9 mouse cellular contexts compared by ENCODE assay signal in the genomic region with DNA sequence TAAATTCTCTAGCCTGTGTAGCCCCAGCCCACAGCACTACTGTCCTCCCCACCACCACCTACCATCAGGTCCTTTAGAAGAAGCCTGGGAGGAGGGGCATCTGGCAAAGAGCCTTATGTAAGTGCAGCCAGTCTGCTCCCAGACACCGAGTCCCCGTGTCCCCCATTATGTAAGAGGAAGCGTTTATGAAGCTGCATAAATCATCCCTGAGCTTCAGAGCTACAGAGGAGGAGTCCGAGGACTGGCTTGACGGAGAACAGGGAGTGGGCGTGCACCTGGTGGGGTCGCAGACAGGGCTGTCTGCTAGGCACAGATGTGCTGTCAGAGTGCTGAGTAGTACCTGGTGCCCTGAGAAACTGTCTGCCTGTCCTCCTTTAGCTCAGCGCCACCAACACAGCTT.
DNase-seq lines count a peak whose midpoint lies in the region; ATAC-seq lines count a peak whose summit lies in the region.
"Had no signal": no experiment of that assay in that cellular context is flagged by ENCODE, and none has a peak within 500 bp of the region (broad histone marks: within the 10 kb centered on the region; RNA-seq: fewer than 3 reads in every experiment).

No protein-coding gene starts in this region.

- peak; percentile 70 for ATAC-seq in frontal cortex, adult (ENCODE audit: low TSS enrichment)
- peak; percentile 61; the same call in 1 of the 2 replicates for ATAC-seq in limb, embryonic 12.5 days (ENCODE audit: insufficient number of reproducible peaks, insufficient read depth, low FRiP score, low TSS enrichment, low read depth)
- no peak for ATAC-seq in midbrain, embryonic 11.5 days (ENCODE audit: low FRiP score)

- H3K27ac ChIP-seq in limb, embryonic 12.5 days, result no peak overlapping the region
- no peak overlapping the region for H3K27ac ChIP-seq in midbrain, embryonic 11.5 days (ENCODE audit: low read depth, low read length)
- H3K27ac ChIP-seq: embryonic facial prominence, embryonic 15.5 days had no signal

- H3K27me3 ChIP-seq in limb, embryonic 12.5 days, result 0 out of 2 replicates have a peak, but pooled peaks cover 8% of the 10 kb centered on the region
- H3K27me3 ChIP-seq in midbrain, embryonic 11.5 days (ENCODE audit: control insufficient read depth, insufficient read depth, low read length), result no peaks in the 10 kb centered on the region
- H3K27me3 ChIP-seq: embryonic facial prominence, embryonic 15.5 days had no signal

- H3K9me3 ChIP-seq in limb, embryonic 12.5 days, result no peaks in the 10 kb centered on the region
- H3K9me3 ChIP-seq in midbrain, embryonic 11.5 days (ENCODE audit: control insufficient read depth, low read length), result no peaks in the 10 kb centered on the region
- H3K9me3 ChIP-seq: embryonic facial prominence, embryonic 15.5 days had no signal

- H3K9ac ChIP-seq in limb, embryonic 12.5 days (replicated peaks), result no peak overlapping the region
- no peak overlapping the region for H3K9ac ChIP-seq in midbrain, embryonic 11.5 days (ENCODE audit: low read length)
- H3K9ac ChIP-seq: embryonic facial prominence, embryonic 15.5 days had no signal

- no peak overlapping the region for H3K4me2 ChIP-seq in limb, embryonic 12.5 days
- H3K4me2 ChIP-seq in midbrain, embryonic 11.5 days, result no peak overlapping the region
- H3K4me2 ChIP-seq: embryonic facial prominence, embryonic 15.5 days had no signal

- H3K36me3 ChIP-seq in limb, embryonic 12.5 days, result peaks cover 28% of the 10 kb centered on the region
- 0 out of 2 replicates have a peak, but pooled peaks cover 3% of the 10 kb centered on the region for H3K36me3 ChIP-seq in midbrain, embryonic 11.5 days (ENCODE audit: control insufficient read depth, insufficient read depth, low read length)

- peaks cover 42% of the 10 kb centered on the region for H3K4me1 ChIP-seq in limb, embryonic 12.5 days (replicated peaks)
- no peaks in the 10 kb centered on the region for H3K4me1 ChIP-seq in midbrain, embryonic 11.5 days (ENCODE audit: control insufficient read depth, insufficient read depth, low read length)

- peak; percentile 58 for DNase-seq in layer of hippocampus, adult 11-12 months (ENCODE audit: low spot score)
- DNase-seq in layer of hippocampus, adult 9-10 months (ENCODE audit: low spot score), result no peak
- DNase-seq in brain, adult 2 months (ENCODE audit: low read depth, low spot score), result peak; percentile 93
- DNase-seq in midbrain, embryonic 11.5 days (ENCODE audit: low spot score, missing footprints), result no peak
- DNase-seq in liver, result no peak
- DNase-seq: heart, adult 11 months had no signal

- 34% methylated on average over 8 of the region's 8 CpGs for WGBS in limb, embryonic 12.5 days
- WGBS in midbrain, embryonic 11.5 days, result 93% methylated on average over 8 of the region's 8 CpGs

- H3K4me3 ChIP-seq in limb, embryonic 12.5 days (replicated peaks), result no peak overlapping the region
- no peak overlapping the region for H3K4me3 ChIP-seq in midbrain, embryonic 11.5 days (ENCODE audit: low read depth, low read length)
- H3K4me3 ChIP-seq: embryonic facial prominence, embryonic 15.5 days had no signal

Comparison
In these comparisons a context has a peak if more than half of its experiments do, and no peak if none do; other contexts are left out.
1. DNase-seq: peak in layer of hippocampus, adult 11-12 months (single experiment) and brain, adult 2 months (single experiment); none in layer of hippocampus, adult 9-10 months (single experiment), midbrain, embryonic 11.5 days (single experiment) and liver (single experiment).